Mouse (Mus musculus) lung, postnatal 10 days (tissue): Measurements from ENCODE around the gene Tpk1.

ENCODE experiments used
- DNase-seq: peaks from one replicate; pipeline ENCODE4 v3.0.0; 2021

Tpk1 gene

GRCm38 (mm10) chr6:43424978-43425377, 241.1 kb downstream of the Tpk1 start:
- peak; percentile 3 for DNase-seq

- peak; percentile 29 for DNase-seq
Measured at GRCm38 (mm10) chr6:43420358-43420979, 245.6 kb downstream of the Tpk1 start.

GRCm38 (mm10) chr6:43408949-43409348, 257.1 kb downstream of the Tpk1 start:
- DNase-seq, result peak; percentile 3

- no peak for DNase-seq
Measured at GRCm38 (mm10) chr6:43403076-43403475, 263.0 kb downstream of the Tpk1 start.

GRCm38 (mm10) chr6:43402219-43402997, 263.7 kb downstream of the Tpk1 start:
- no peak for DNase-seq

GRCm38 (mm10) chr6:43396426-43396825, 269.7 kb downstream of the Tpk1 start:
- no peak for DNase-seq

- DNase-seq, result peak; percentile 17
Measured at GRCm38 (mm10) chr6:43395538-43395937, 270.5 kb downstream of the Tpk1 start.

GRCm38 (mm10) chr6:43391358-43391757, 274.7 kb downstream of the Tpk1 start:
- no peak for DNase-seq

- peak; percentile 8 for DNase-seq
Measured at GRCm38 (mm10) chr6:43387273-43387672, 278.8 kb downstream of the Tpk1 start.

GRCm38 (mm10) chr6:43384841-43385240, 281.2 kb downstream of the Tpk1 start:
- DNase-seq, result no peak

GRCm38 (mm10) chr6:43384304-43384703, 281.8 kb downstream of the Tpk1 start:
- DNase-seq, result no peak

GRCm38 (mm10) chr6:43382750-43383149, 283.3 kb downstream of the Tpk1 start:
- no peak for DNase-seq

GRCm38 (mm10) chr6:43382284-43382683, 283.8 kb downstream of the Tpk1 start:
- no peak for DNase-seq

GRCm38 (mm10) chr6:43373206-43373605, 292.9 kb downstream of the Tpk1 start:
- no peak for DNase-seq

- DNase-seq, result no peak
Measured at GRCm38 (mm10) chr6:43367434-43367945, 298.6 kb downstream of the Tpk1 start.

- DNase-seq, result no peak
Measured at GRCm38 (mm10) chr6:43366952-43367351, 299.1 kb downstream of the Tpk1 start.

GRCm38 (mm10) chr6:43363917-43364316, 302.2 kb downstream of the Tpk1 start:
- DNase-seq, result no peak

GRCm38 (mm10) chr6:43363291-43363820, 302.7 kb downstream of the Tpk1 start:
- no peak for DNase-seq

- no peak for DNase-seq
Measured at GRCm38 (mm10) chr6:43361248-43361647, 304.8 kb downstream of the Tpk1 start.

GRCm38 (mm10) chr6:43360214-43360613, 305.9 kb downstream of the Tpk1 start:
- DNase-seq, result no peak

GRCm38 (mm10) chr6:43354562-43355241, 311.4 kb downstream of the Tpk1 start:
- DNase-seq, result no peak

- DNase-seq, result no peak
Measured at GRCm38 (mm10) chr6:43353446-43353845, 312.6 kb downstream of the Tpk1 start.

- DNase-seq, result no peak
Measured at GRCm38 (mm10) chr6:43349083-43349482, 317.0 kb downstream of the Tpk1 start.
